Mouse (Mus musculus) lung, postnatal 0 days (tissue): ENCODE measurements around the gene Slamf1. TPM values are rescaled to one million over a fixed set of nuclear protein-coding genes. Genes with fewer than 3 reads are reported as not detected.

Experiments used
- ATAC-seq: fragments of 200-750 bp; cut with Nextera tagmentation; 2 replicates; pipeline ENCODE4 v1.8.0; 2017; ENCODE audit warnings: moderate library complexity
- DNase-seq: peaks from one replicate; pipeline ENCODE4 v3.0.0-alpha.2; 2016; ENCODE audit warnings: low spot score
- H3K27ac ChIP-seq: fragments of 300-500 bp; sonication (generic); 2 replicates; pipeline ENCODE4 v1.5.1; 2014; ENCODE audit warnings: antibody characterized with exemption, mild to moderate bottlenecking, low read length, mixed read lengths
- H3K27me3 ChIP-seq: fragments of 300-500 bp; sonication (generic); replicated peaks from 2 replicates; pipeline ENCODE4 v1.6.1; 2014; ENCODE audit warnings: low read length, mixed read lengths; ENCODE audit not compliant: insufficient read depth
- H3K36me3 ChIP-seq: fragments of 300-500 bp; sonication (generic); 2 replicates; pipeline ENCODE4 v1.6.1; 2014; ENCODE audit warnings: low read length, mixed read lengths; ENCODE audit not compliant: insufficient read depth
- H3K4me1 ChIP-seq: fragments of 300-500 bp; sonication (generic); 2 replicates; pipeline ENCODE4 v1.6.1; 2014; ENCODE audit warnings: antibody characterized with exemption, low read depth, low read length, mixed read lengths; ENCODE audit not compliant: insufficient read depth
- H3K4me2 ChIP-seq: fragments of 300-500 bp; sonication (generic); replicated peaks from 2 replicates; pipeline ENCODE4 v1.6.1; 2014; ENCODE audit warnings: low read depth, mild to moderate bottlenecking, low read length, moderate library complexity, mixed read lengths
- H3K4me3 ChIP-seq: fragments of 300-500 bp; sonication (generic); 2 replicates; pipeline ENCODE4 v1.5.1; 2014; ENCODE audit warnings: low read depth, low read length
- H3K9ac ChIP-seq: fragments of 300-500 bp; sonication (generic); replicated peaks from 2 replicates; pipeline ENCODE4 v1.6.1; 2014; ENCODE audit warnings: low read depth, mild to moderate bottlenecking
- H3K9me3 ChIP-seq: fragments of 300-500 bp; sonication (generic); 2 replicates; pipeline ENCODE4 v1.6.1; 2016; ENCODE audit warnings: low read length, mixed read lengths
- CTCF ChIP-seq: IDR thresholded peaks from 2 replicates; pipeline ENCODE4 v1.5.1; 2016; ENCODE audit warnings: antibody characterized with exemption, mild to moderate bottlenecking
- EP300 ChIP-seq: IDR thresholded peaks from 2 replicates; pipeline ENCODE4 v1.6.1; 2016; ENCODE audit warnings: antibody characterized with exemption, mild to moderate bottlenecking, control low read depth
- WGBS: fragments of 180-500 bp; shearing (Covaris S2); extraction: QIAGEN DNeasy Blood & Tissue Kit; methylation state at CpG from one replicate; pipeline ENCODE4 v1.1.7; 2014; 5-methylcytosine and 5-hydroxymethylcytosine counted together
- polyA plus RNA-seq: library from polyadenylated mRNA; unstranded; fragments of >200 nt; fragmentation: Nextera tagmentation; extraction: Ambion mirVana; gene quantifications from 2 replicates; pipeline ENCODE4 v1.2.1, GENCODE M21; 2015

The Slamf1 gene
- polyA plus RNA-seq, 1 experiment from 2014 or later: 1.0 TPM

- H3K27me3 ChIP-seq: no peaks in the 10 kb centered on the region
- no peak overlapping the region for H3K4me2 ChIP-seq
- 74% methylated on average over 5 of the region's 5 CpGs for WGBS
- no peak overlapping the region for H3K4me3 ChIP-seq
- H3K27ac ChIP-seq: no peak overlapping the region
- H3K9ac ChIP-seq: no peak overlapping the region
- no peaks in the 10 kb centered on the region for H3K9me3 ChIP-seq
- TF ChIP-seq EP300: no peak
- TF ChIP-seq CTCF: no peak
- no peaks in the 10 kb centered on the region for H3K36me3 ChIP-seq
- ATAC-seq: no peak
- DNase-seq: no peak
- no peaks in the 10 kb centered on the region for H3K4me1 ChIP-seq
Observed at GRCm38 (mm10) chr1:171782287-171782915, 15.5 kb downstream of the Slamf1 start.

GRCm38 (mm10) chr1:171785871-171786270 is 18.9 kb downstream of the Slamf1 start:
- Histone ChIP-seq H3K27ac (no peak overlapping the region), H3K27me3 (no peaks in the 10 kb centered on the region), H3K4me2 (no peak overlapping the region), H3K9me3 (no peaks in the 10 kb centered on the region), H3K4me3 (no peak overlapping the region), H3K4me1 (peaks cover 6% of the 10 kb centered on the region; the same call in 1 of the 2 replicates), H3K36me3 (no peaks in the 10 kb centered on the region), H3K9ac (no peak overlapping the region)
- WGBS: 83% methylated on average over 1 of the region's 1 CpGs
- ATAC-seq (no peak), DNase-seq (no peak)
- TF ChIP-seq EP300 (no peak), CTCF (no peak)

GRCm38 (mm10) chr1:171787281-171788015 is 20.5 kb downstream of the Slamf1 start:
- Histone ChIP-seq H3K9me3 (no peaks in the 10 kb centered on the region), H3K36me3 (no peaks in the 10 kb centered on the region), H3K4me2 (no peak overlapping the region), H3K27ac (no peak overlapping the region), H3K27me3 (no peaks in the 10 kb centered on the region), H3K4me1 (peaks cover 6% of the 10 kb centered on the region; the same call in 1 of the 2 replicates), H3K4me3 (no peak overlapping the region), H3K9ac (no peak overlapping the region)
- TF ChIP-seq CTCF (no peak), EP300 (no peak)
- DNase-seq: no peak
- WGBS: 70% methylated on average over 6 of the region's 6 CpGs
- ATAC-seq: no peak

GRCm38 (mm10) chr1:171788461-171789283 is 21.7 kb downstream of the Slamf1 start:
- DNase-seq (peak; percentile 32), ATAC-seq (peak; percentile 37; the same call in 1 of the 2 replicates)
- Histone ChIP-seq H3K4me2 (no peak overlapping the region), H3K27ac (no peak overlapping the region), H3K36me3 (no peaks in the 10 kb centered on the region), H3K4me1 (peaks cover 6% of the 10 kb centered on the region; the same call in 1 of the 2 replicates), H3K9me3 (no peaks in the 10 kb centered on the region), H3K27me3 (no peaks in the 10 kb centered on the region), H3K4me3 (no peak overlapping the region), H3K9ac (no peak overlapping the region)
- TF ChIP-seq EP300 (no peak), CTCF (no peak)
- WGBS: 33% methylated on average over 12 of the region's 12 CpGs

- no peak for ATAC-seq
Observed at GRCm38 (mm10) chr1:171789407-171789806, 22.5 kb downstream of the Slamf1 start.

GRCm38 (mm10) chr1:171791491-171791890 is 24.6 kb downstream of the Slamf1 start:
- H3K27me3 ChIP-seq: no peaks in the 10 kb centered on the region
- H3K36me3 ChIP-seq: no peaks in the 10 kb centered on the region
- peaks cover 6% of the 10 kb centered on the region; the same call in 1 of the 2 replicates for H3K4me1 ChIP-seq
- no peak overlapping the region for H3K27ac ChIP-seq
- H3K4me2 ChIP-seq: no peak overlapping the region
- ATAC-seq (no peak), DNase-seq (no peak)
- no peak overlapping the region for H3K9ac ChIP-seq
- TF ChIP-seq EP300 (no peak), CTCF (no peak)
- no peaks in the 10 kb centered on the region for H3K9me3 ChIP-seq
- no peak overlapping the region for H3K4me3 ChIP-seq
- WGBS: 83% methylated on average over 3 of the region's 3 CpGs

More at GRCm38 (mm10) chr1:171789407-171789806, 22.5 kb downstream of the Slamf1 start:
- no peaks in the 10 kb centered on the region for H3K36me3 ChIP-seq
- H3K27me3 ChIP-seq: no peaks in the 10 kb centered on the region
- H3K9me3 ChIP-seq: no peaks in the 10 kb centered on the region
- TF ChIP-seq CTCF (no peak), EP300 (no peak)
- no peak overlapping the region for H3K9ac ChIP-seq
- 75% methylated on average over 3 of the region's 3 CpGs for WGBS
- no peak overlapping the region for H3K4me2 ChIP-seq
- no peak overlapping the region for H3K4me3 ChIP-seq
- H3K27ac ChIP-seq: no peak overlapping the region
- DNase-seq: no peak
- H3K4me1 ChIP-seq: peaks cover 6% of the 10 kb centered on the region; the same call in 1 of the 2 replicates
